Mouse (Mus musculus) embryonic fibroblast, embryonic 13.5 days (primary cell): ENCODE data around the gene Polr2l.

Experiments used
- CTCF ChIP-seq: IDR thresholded peaks from 2 replicates; pipeline ENCODE4 v1.5.1; 2011; ENCODE audit warnings: mild to moderate bottlenecking, control low read depth, low read length, moderate library complexity, borderline replicate concordance; ENCODE audit not compliant: insufficient read depth
- POLR2A ChIP-seq: IDR thresholded peaks from 2 replicates; pipeline ENCODE4 v1.6.1; 2011; ENCODE audit warnings: low read depth, mild to moderate bottlenecking, control low read depth, low read length, moderate library complexity

DNA sequence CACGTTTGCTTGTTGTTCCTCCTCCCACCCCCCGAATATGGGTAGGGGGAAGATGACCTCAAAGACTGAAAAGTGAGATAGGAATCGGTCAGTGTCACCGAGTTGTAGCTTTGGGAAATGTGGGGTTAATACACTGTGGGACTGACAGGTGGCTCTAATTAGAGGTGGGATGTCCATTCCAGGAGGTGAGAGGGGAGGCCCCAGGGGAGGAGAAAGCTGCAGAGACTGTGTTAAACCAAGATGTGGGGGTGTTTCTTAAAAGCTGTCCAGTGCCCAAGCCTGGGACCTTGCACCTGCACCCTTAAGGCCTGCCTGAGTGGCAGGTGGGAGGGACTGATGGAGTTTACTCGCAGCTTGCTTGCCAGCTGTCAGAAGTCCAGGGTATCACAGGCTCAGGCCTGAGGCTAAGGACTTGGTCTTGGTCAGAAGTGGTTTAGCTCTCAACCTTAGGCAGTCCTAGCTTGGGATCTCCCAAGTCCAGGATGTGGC lies 12.6 kb downstream of the Polr2l start:
- TF ChIP-seq CTCF (no peak), POLR2A (no peak)
